Mouse (Mus musculus): ENCODE measurements around the gene Ppm1a. TPM values are rescaled to one million over a fixed set of nuclear protein-coding genes. Genes with fewer than 3 reads are reported as not detected.
A peak's percentile ranks its signal among the peaks of the same experiment; 100 is the strongest.
"Not testable (repeated sequence)": the region's sequence is repeated elsewhere in the genome, so short reads cannot be mapped to it uniquely, and the experiment has no call there.

Gene Ppm1a
- polyA plus RNA-seq, 1 experiment from 2014 or later, result 64.9 TPM

- WGBS, result 89% methylated on average over 5 of the region's 5 CpGs
Observed at GRCm38 (mm10) chr12:72769546-72770230, 12.4 kb downstream of the Ppm1a start.

GRCm38 (mm10) chr12:72771153-72771552 lies 13.9 kb downstream of the Ppm1a start:
- 0 out of 2 replicates have a peak, but pooled peaks cover 5% of the 10 kb centered on the region for H3K36me3 ChIP-seq (ENCODE audit: insufficient read depth)
- ATAC-seq (ENCODE audit: insufficient read depth) (no peak), DNase-seq (no peak)
- no peak overlapping the region for H3K4me3 ChIP-seq (ENCODE audit: low read depth, low read length)
- 100% methylated on average over 2 of the region's 2 CpGs for WGBS
- H3K27me3 ChIP-seq (ENCODE audit: insufficient read depth, low read length), result no peaks in the 10 kb centered on the region
- no peaks in the 10 kb centered on the region for H3K9me3 ChIP-seq (ENCODE audit: low read depth, low read length)
- no peaks in the 10 kb centered on the region for H3K4me1 ChIP-seq (ENCODE audit: insufficient read depth)
- no peak overlapping the region for H3K9ac ChIP-seq
- H3K27ac ChIP-seq (ENCODE audit: low read depth), result no peak overlapping the region
- TF ChIP-seq CTCF (IDR thresholded peaks at IDR 0.05; ENCODE audit: low read depth), result no peak
- no peak overlapping the region for H3K4me2 ChIP-seq

More at GRCm38 (mm10) chr12:72769546-72770230, 12.4 kb downstream of the Ppm1a start:
- no peak for TF ChIP-seq CTCF (IDR thresholded peaks at IDR 0.05; ENCODE audit: low read depth)
- Histone ChIP-seq H3K36me3 (ENCODE audit: insufficient read depth) (no peaks in the 10 kb centered on the region), H3K4me1 (ENCODE audit: insufficient read depth) (no peaks in the 10 kb centered on the region), H3K4me3 (ENCODE audit: low read depth, low read length) (no peak overlapping the region), H3K27me3 (ENCODE audit: insufficient read depth, low read length) (no peaks in the 10 kb centered on the region), H3K9ac (no peak overlapping the region), H3K4me2 (no peak overlapping the region), H3K9me3 (ENCODE audit: low read depth, low read length) (no peaks in the 10 kb centered on the region), H3K27ac (ENCODE audit: low read depth) (no peak overlapping the region)
- no peak for DNase-seq
- ATAC-seq (ENCODE audit: insufficient read depth), result no peak

- no peaks in the 10 kb centered on the region for H3K9me3 ChIP-seq (ENCODE audit: low read depth, low read length)
- H3K27ac ChIP-seq (ENCODE audit: low read depth), result no peak overlapping the region
- no peak for ATAC-seq (ENCODE audit: insufficient read depth)
- no peak overlapping the region for H3K4me2 ChIP-seq
- H3K4me3 ChIP-seq (ENCODE audit: low read depth, low read length), result no peak overlapping the region
- WGBS, result 83% methylated on average over 3 of the region's 3 CpGs
- 0 out of 2 replicates have a peak, but pooled peaks cover 10% of the 10 kb centered on the region for H3K36me3 ChIP-seq (ENCODE audit: insufficient read depth)
- no peaks in the 10 kb centered on the region for H3K27me3 ChIP-seq (ENCODE audit: insufficient read depth, low read length)
- no peak for DNase-seq
- no peaks in the 10 kb centered on the region for H3K4me1 ChIP-seq (ENCODE audit: insufficient read depth)
- TF ChIP-seq CTCF (IDR thresholded peaks at IDR 0.05; ENCODE audit: low read depth), result no peak
- H3K9ac ChIP-seq, result no peak overlapping the region
Observed at GRCm38 (mm10) chr12:72771711-72772110, 14.5 kb downstream of the Ppm1a start.

- Histone ChIP-seq H3K27ac (ENCODE audit: low read depth) (no peak overlapping the region), H3K4me3 (ENCODE audit: low read depth, low read length) (no peak overlapping the region), H3K4me1 (ENCODE audit: insufficient read depth) (no peaks in the 10 kb centered on the region), H3K27me3 (ENCODE audit: insufficient read depth, low read length) (no peaks in the 10 kb centered on the region), H3K9ac (no peak overlapping the region), H3K4me2 (no peak overlapping the region), H3K36me3 (ENCODE audit: insufficient read depth) (0 out of 2 replicates have a peak, but pooled peaks cover 10% of the 10 kb centered on the region), H3K9me3 (ENCODE audit: low read depth, low read length) (no peaks in the 10 kb centered on the region)
- DNase-seq (no peak), ATAC-seq (ENCODE audit: insufficient read depth) (no peak)
- WGBS, result 59% methylated on average over 7 of the region's 7 CpGs
- no peak for TF ChIP-seq CTCF (IDR thresholded peaks at IDR 0.05; ENCODE audit: low read depth)
Observed at GRCm38 (mm10) chr12:72773921-72774320, 16.7 kb downstream of the Ppm1a start.

- WGBS, result 69% methylated on average over 4 of the region's 4 CpGs
- H3K36me3 ChIP-seq (ENCODE audit: insufficient read depth), result 0 out of 2 replicates have a peak, but pooled peaks cover 10% of the 10 kb centered on the region
- no peak overlapping the region for H3K4me3 ChIP-seq (ENCODE audit: low read depth, low read length)
- no peak overlapping the region for H3K27ac ChIP-seq (ENCODE audit: low read depth)
- H3K4me2 ChIP-seq, result no peak overlapping the region
- H3K4me1 ChIP-seq (ENCODE audit: insufficient read depth), result no peaks in the 10 kb centered on the region
- TF ChIP-seq CTCF (IDR thresholded peaks at IDR 0.05; ENCODE audit: low read depth), result no peak
- H3K9me3 ChIP-seq (ENCODE audit: low read depth, low read length), result no peaks in the 10 kb centered on the region
- no peaks in the 10 kb centered on the region for H3K27me3 ChIP-seq (ENCODE audit: insufficient read depth, low read length)
- ATAC-seq (ENCODE audit: insufficient read depth), result no peak
- no peak overlapping the region for H3K9ac ChIP-seq
- no peak for DNase-seq
Observed at GRCm38 (mm10) chr12:72777244-72777643, 20.0 kb downstream of the Ppm1a start.

- Histone ChIP-seq H3K27ac (ENCODE audit: low read depth) (no peak overlapping the region), H3K9ac (no peak overlapping the region), H3K4me2 (no peak overlapping the region), H3K27me3 (ENCODE audit: insufficient read depth, low read length) (no peaks in the 10 kb centered on the region), H3K4me3 (ENCODE audit: low read depth, low read length) (no peak overlapping the region), H3K36me3 (ENCODE audit: insufficient read depth) (peaks cover 27% of the 10 kb centered on the region), H3K9me3 (ENCODE audit: low read depth, low read length) (no peaks in the 10 kb centered on the region), H3K4me1 (ENCODE audit: insufficient read depth) (no peaks in the 10 kb centered on the region)
- WGBS, result 90% methylated on average over 5 of the region's 5 CpGs
- no peak for TF ChIP-seq CTCF (IDR thresholded peaks at IDR 0.05; ENCODE audit: low read depth)
- ATAC-seq (ENCODE audit: insufficient read depth) (no peak), DNase-seq (no peak)
Observed at GRCm38 (mm10) chr12:72780136-72780535, 22.9 kb downstream of the Ppm1a start.

GRCm38 (mm10) chr12:72782786-72783185 lies 25.5 kb downstream of the Ppm1a start:
- H3K27ac ChIP-seq (ENCODE audit: low read depth); H3K4me2 ChIP-seq; H3K9me3 ChIP-seq (ENCODE audit: low read depth, low read length); DNase-seq; H3K9ac ChIP-seq; H3K4me3 ChIP-seq (ENCODE audit: low read depth, low read length); ATAC-seq (ENCODE audit: insufficient read depth); H3K4me1 ChIP-seq (ENCODE audit: insufficient read depth); H3K27me3 ChIP-seq (ENCODE audit: insufficient read depth, low read length): not testable (repeated sequence)
- H3K36me3 ChIP-seq (ENCODE audit: insufficient read depth), result peaks cover 37% of the 10 kb centered on the region
- peak; percentile 14; the same call in 1 of the 2 replicates for TF ChIP-seq CTCF (IDR thresholded peaks at IDR 0.05; ENCODE audit: low read depth)
- 78% methylated on average over 4 of the region's 4 CpGs for WGBS
